Mouse (Mus musculus): Measurements from ENCODE around the gene Csde1. TPM values are rescaled to one million over a fixed set of nuclear protein-coding genes. Genes with fewer than 3 reads are reported as not detected.

Csde1 gene
- polyA plus RNA-seq (2015; fragmentation: Nextera tagmentation; extraction: Ambion mirVana), result 235 and 244 TPM in 2 replicates

DNA sequence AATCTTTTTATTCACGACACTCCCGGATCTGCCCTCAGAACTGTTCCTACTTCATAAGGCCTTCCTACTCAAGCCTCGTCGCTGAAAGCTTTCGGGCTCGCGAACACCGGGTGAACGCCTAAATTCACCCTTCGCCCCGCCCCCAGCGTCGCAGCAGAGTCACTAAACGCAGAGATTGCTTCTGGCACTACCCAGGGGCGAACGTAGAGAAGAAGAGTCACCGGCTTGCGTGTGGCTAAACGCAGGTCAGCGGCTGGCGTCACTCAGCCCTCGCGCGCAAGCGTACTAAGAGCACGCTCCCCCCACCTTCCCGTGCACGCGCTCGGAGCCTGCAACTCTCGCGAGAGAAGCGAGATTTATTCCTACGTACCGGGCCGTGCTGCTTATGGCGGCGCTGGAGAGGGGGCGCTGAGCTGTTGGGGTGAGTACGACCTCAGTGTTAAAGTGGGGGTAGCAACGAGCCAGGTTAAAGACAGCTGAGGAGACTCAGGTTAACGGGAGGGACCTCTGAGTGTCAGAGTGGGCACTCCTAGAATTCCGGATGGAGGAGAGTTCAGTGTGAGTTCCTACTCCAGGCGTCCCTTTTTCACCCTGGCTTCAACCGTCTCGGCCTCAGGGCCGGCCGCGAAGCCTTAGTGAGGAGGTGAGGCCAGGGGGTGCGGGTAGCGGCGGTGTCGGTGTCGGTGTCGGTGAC lies at the start of gene Csde1:
Gene Csde1, plus strand, starts transcription at position 178 of the 694 bp plus-strand sequence.
- peak within 1 kb of the TSS; percentile 99 for H3K9ac ChIP-seq (ENCODE audit: low read depth, low read length)
- H3K4me1 ChIP-seq (ENCODE audit: control insufficient read depth, insufficient read depth, low read length), result peaks cover 9% of the 10 kb centered on the region
- H3K4me2 ChIP-seq (ENCODE audit: low read depth, low read length), result peak within 1 kb of the TSS; percentile 66
- WGBS, result under 1% methylated on average over 55 of the region's 55 CpGs
- H3K4me3 ChIP-seq (ENCODE audit: low read length), result peak within 1 kb of the TSS; percentile 90
- ATAC-seq, result peak; percentile 93
- no peaks in the 10 kb centered on the region for H3K36me3 ChIP-seq (ENCODE audit: control insufficient read depth, insufficient read depth, low read length)
- H3K27me3 ChIP-seq (replicated peaks; ENCODE audit: control insufficient read depth, insufficient read depth, low read length), result no peaks in the 10 kb centered on the region
- H3K9me3 ChIP-seq (ENCODE audit: control insufficient read depth, low read length), result no peaks in the 10 kb centered on the region
- H3K27ac ChIP-seq (ENCODE audit: low read length), result peak within 1 kb of the TSS; percentile 96

DNA sequence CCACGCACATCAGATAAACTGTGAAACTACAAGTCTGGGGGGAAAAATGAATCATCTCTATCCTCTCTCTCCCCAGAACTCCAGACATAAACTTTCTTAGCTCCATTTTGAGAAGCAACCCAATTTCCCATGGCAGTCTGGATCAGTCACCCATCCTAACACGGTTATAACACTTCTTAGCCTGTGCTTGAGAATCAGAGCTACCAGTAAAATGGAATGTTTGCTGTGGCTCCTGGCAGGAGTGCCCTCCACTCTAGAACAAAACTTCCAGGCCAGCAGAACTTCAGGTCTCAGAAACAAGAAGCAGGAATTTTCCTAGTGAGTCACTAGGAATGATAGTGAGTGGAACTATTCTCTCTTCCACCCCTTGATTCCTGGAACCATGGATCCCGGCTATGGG lies 49.7 kb upstream of the Csde1 start:
- no peak for ATAC-seq
- no peak overlapping the region for H3K9ac ChIP-seq (ENCODE audit: low read depth, low read length)
- H3K4me3 ChIP-seq (ENCODE audit: low read length), result no peak overlapping the region
- no peaks in the 10 kb centered on the region for H3K36me3 ChIP-seq (ENCODE audit: control insufficient read depth, insufficient read depth, low read length)
- H3K4me2 ChIP-seq (ENCODE audit: low read depth, low read length), result no peak overlapping the region
- H3K27me3 ChIP-seq (replicated peaks; ENCODE audit: control insufficient read depth, insufficient read depth, low read length), result no peaks in the 10 kb centered on the region
- no peak overlapping the region for H3K27ac ChIP-seq (ENCODE audit: low read length)
- WGBS, result 62% methylated on average over 3 of the region's 3 CpGs
- no peaks in the 10 kb centered on the region for H3K4me1 ChIP-seq (ENCODE audit: control insufficient read depth, insufficient read depth, low read length)
- no peaks in the 10 kb centered on the region for H3K9me3 ChIP-seq (ENCODE audit: control insufficient read depth, low read length)

DNA sequence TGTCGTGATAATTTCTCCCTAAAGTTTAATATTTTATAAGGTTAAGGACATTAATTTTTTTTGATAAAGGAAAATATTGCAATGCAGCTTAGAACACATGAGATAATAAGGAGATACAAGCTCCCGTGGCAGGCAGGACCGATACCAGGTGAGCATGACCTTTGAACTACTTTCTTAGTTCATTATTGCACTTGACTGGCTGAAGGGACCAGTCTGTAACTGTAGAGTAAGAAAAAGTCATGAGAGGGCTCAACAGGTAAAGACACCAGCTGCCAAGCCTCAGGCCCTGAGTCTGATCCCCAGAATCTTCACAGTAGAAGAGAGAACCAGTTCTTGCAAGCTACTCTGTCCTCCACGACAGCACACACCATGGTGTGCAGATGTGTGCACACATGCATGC lies 43.3 kb upstream of the Csde1 start:
- Histone ChIP-seq H3K36me3 (ENCODE audit: control insufficient read depth, insufficient read depth, low read length) (no peaks in the 10 kb centered on the region), H3K4me3 (ENCODE audit: low read length) (no peak overlapping the region), H3K4me2 (ENCODE audit: low read depth, low read length) (no peak overlapping the region), H3K9me3 (ENCODE audit: control insufficient read depth, low read length) (no peaks in the 10 kb centered on the region), H3K27ac (ENCODE audit: low read length) (0 out of 2 replicates have a peak overlapping the region, but pooled peaks have one; percentile 57), H3K9ac (ENCODE audit: low read depth, low read length) (no peak overlapping the region), H3K4me1 (ENCODE audit: control insufficient read depth, insufficient read depth, low read length) (peaks cover 5% of the 10 kb centered on the region; the same call in 1 of the 2 replicates), H3K27me3 (replicated peaks; ENCODE audit: control insufficient read depth, insufficient read depth, low read length) (no peaks in the 10 kb centered on the region)
- ATAC-seq, result peak; percentile 72
- WGBS, result 65% methylated on average over 4 of the region's 4 CpGs

- H3K4me2 ChIP-seq (ENCODE audit: low read depth, low read length), result no peak overlapping the region
- WGBS, result 23% methylated on average over 10 of the region's 10 CpGs
- no peaks in the 10 kb centered on the region for H3K9me3 ChIP-seq (ENCODE audit: control insufficient read depth, low read length)
- H3K4me1 ChIP-seq (ENCODE audit: control insufficient read depth, insufficient read depth, low read length), result peaks cover 5% of the 10 kb centered on the region; the same call in 1 of the 2 replicates
- H3K9ac ChIP-seq (ENCODE audit: low read depth, low read length), result no peak overlapping the region
- no peaks in the 10 kb centered on the region for H3K36me3 ChIP-seq (ENCODE audit: control insufficient read depth, insufficient read depth, low read length)
- H3K27me3 ChIP-seq (replicated peaks; ENCODE audit: control insufficient read depth, insufficient read depth, low read length), result no peaks in the 10 kb centered on the region
- no peak overlapping the region for H3K27ac ChIP-seq (ENCODE audit: low read length)
- no peak for ATAC-seq
- H3K4me3 ChIP-seq (ENCODE audit: low read length), result no peak overlapping the region
Measured at GRCm38 (mm10) chr3:102979550-102980348, 40.5 kb upstream of the Csde1 start.

DNA sequence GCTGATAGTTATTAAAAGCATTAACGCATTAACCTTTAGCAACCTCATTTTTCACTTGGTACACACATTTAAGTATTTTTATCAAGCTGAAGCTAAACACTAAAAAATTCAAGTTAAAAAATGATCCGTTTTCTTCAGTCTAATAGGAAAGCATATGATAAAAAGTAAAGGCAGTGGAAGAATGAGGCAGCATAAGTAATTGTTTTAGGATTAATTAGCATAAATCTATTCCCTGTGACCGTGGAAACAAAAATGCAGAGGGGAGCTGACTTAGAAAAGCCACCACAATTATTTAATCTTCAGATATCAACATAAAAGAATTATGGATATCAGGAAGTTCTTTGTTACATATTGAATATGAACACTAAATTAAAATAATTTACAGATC lies 39.9 kb upstream of the Csde1 start:
- Histone ChIP-seq H3K4me1 (ENCODE audit: control insufficient read depth, insufficient read depth, low read length) (peaks cover 5% of the 10 kb centered on the region; the same call in 1 of the 2 replicates), H3K36me3 (ENCODE audit: control insufficient read depth, insufficient read depth, low read length) (no peaks in the 10 kb centered on the region), H3K4me3 (ENCODE audit: low read length) (no peak overlapping the region), H3K4me2 (ENCODE audit: low read depth, low read length) (no peak overlapping the region), H3K9ac (ENCODE audit: low read depth, low read length) (no peak overlapping the region), H3K27me3 (replicated peaks; ENCODE audit: control insufficient read depth, insufficient read depth, low read length) (no peaks in the 10 kb centered on the region), H3K27ac (ENCODE audit: low read length) (no peak overlapping the region), H3K9me3 (ENCODE audit: control insufficient read depth, low read length) (no peaks in the 10 kb centered on the region)
- 37% methylated on average over 3 of the region's 3 CpGs for WGBS
- no peak for ATAC-seq

DNA sequence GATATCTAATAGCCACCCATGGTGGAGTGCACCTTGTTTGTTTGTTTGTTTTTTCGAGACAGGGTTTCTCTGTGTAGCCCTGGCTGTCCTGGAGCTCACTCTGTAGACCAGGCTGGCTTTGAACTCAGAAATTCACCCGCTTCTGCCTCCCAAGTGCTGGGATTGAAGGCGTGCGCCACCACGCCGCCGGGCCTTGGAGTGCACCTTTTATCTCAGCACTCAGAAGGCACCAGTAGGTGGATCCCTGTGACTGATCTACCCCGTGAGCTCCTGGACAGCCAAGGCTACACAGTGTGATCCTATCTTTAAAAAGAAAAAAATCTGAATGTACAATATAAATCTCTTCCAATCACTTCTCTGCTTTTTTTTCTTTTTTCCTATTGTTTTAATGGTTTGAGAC lies 29.2 kb upstream of the Csde1 start:
- no peak overlapping the region for H3K9ac ChIP-seq (ENCODE audit: low read depth, low read length)
- no peak overlapping the region for H3K27ac ChIP-seq (ENCODE audit: low read length)
- H3K4me2 ChIP-seq (ENCODE audit: low read depth, low read length), result no peak overlapping the region
- H3K4me3 ChIP-seq (ENCODE audit: low read length), result no peak overlapping the region
- ATAC-seq, result no peak
- H3K36me3 ChIP-seq (ENCODE audit: control insufficient read depth, insufficient read depth, low read length), result no peaks in the 10 kb centered on the region
- no peaks in the 10 kb centered on the region for H3K9me3 ChIP-seq (ENCODE audit: control insufficient read depth, low read length)
- WGBS, result 73% methylated on average over 8 of the region's 8 CpGs
- no peaks in the 10 kb centered on the region for H3K27me3 ChIP-seq (replicated peaks; ENCODE audit: control insufficient read depth, insufficient read depth, low read length)
- peaks cover 2% of the 10 kb centered on the region; the same call in 1 of the 2 replicates for H3K4me1 ChIP-seq (ENCODE audit: control insufficient read depth, insufficient read depth, low read length)

DNA sequence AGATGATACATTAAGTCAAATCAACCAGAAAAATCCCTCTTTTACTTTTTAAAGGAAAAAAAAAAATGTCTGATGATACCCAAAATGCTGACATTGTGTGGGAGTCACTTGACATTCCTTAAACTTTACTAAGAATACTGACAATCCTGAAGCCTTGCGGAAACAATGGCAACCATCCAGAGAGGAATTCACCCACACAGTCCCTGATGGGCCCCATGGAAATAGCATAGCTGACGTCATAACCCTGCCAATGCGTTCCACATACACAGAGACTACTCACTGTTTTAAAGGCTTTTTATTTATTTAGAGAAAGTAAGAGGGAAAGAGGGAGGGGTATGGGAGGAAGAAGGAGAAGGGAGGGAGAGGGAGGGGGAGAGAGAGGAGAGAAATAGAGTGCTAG lies 27.3 kb upstream of the Csde1 start:
- WGBS, result 25% methylated on average over 3 of the region's 3 CpGs
- Histone ChIP-seq H3K9me3 (ENCODE audit: control insufficient read depth, low read length) (no peaks in the 10 kb centered on the region), H3K4me1 (ENCODE audit: control insufficient read depth, insufficient read depth, low read length) (peaks cover 13% of the 10 kb centered on the region; the same call in 1 of the 2 replicates), H3K36me3 (ENCODE audit: control insufficient read depth, insufficient read depth, low read length) (no peaks in the 10 kb centered on the region), H3K9ac (ENCODE audit: low read depth, low read length) (no peak overlapping the region), H3K4me3 (ENCODE audit: low read length) (no peak overlapping the region), H3K4me2 (ENCODE audit: low read depth, low read length) (no peak overlapping the region), H3K27me3 (replicated peaks; ENCODE audit: control insufficient read depth, insufficient read depth, low read length) (no peaks in the 10 kb centered on the region), H3K27ac (ENCODE audit: low read length) (no peak overlapping the region)
- ATAC-seq, result no peak

- peaks cover 13% of the 10 kb centered on the region; the same call in 1 of the 2 replicates for H3K4me1 ChIP-seq (ENCODE audit: control insufficient read depth, insufficient read depth, low read length)
- H3K27me3 ChIP-seq (replicated peaks; ENCODE audit: control insufficient read depth, insufficient read depth, low read length), result no peaks in the 10 kb centered on the region
- peaks cover 8% of the 10 kb centered on the region for H3K36me3 ChIP-seq (ENCODE audit: control insufficient read depth, insufficient read depth, low read length)
- peak overlapping the region; percentile 65 for H3K4me2 ChIP-seq (ENCODE audit: low read depth, low read length)
- ATAC-seq, result no peak
- peak overlapping the region; percentile 85 for H3K9ac ChIP-seq (ENCODE audit: low read depth, low read length)
- no peaks in the 10 kb centered on the region for H3K9me3 ChIP-seq (ENCODE audit: control insufficient read depth, low read length)
- H3K27ac ChIP-seq (ENCODE audit: low read length), result peak overlapping the region; percentile 97
- H3K4me3 ChIP-seq (ENCODE audit: low read length), result peak overlapping the region; percentile 83
- 46% methylated on average over 7 of the region's 7 CpGs for WGBS
Measured at GRCm38 (mm10) chr3:102995233-102995604, 25.0 kb upstream of the Csde1 start.

GRCm38 (mm10) chr3:102995605-102996321 lies 24.5 kb upstream of the Csde1 start, which contains the start of gene Sike1:
Gene Sike1 (plus strand): TSS chr3:102995708.
- WGBS, result under 1% methylated on average over 60 of the region's 60 CpGs

More at GRCm38 (mm10) chr3:102995605-102996321, 24.5 kb upstream of the Csde1 start, which contains the start of gene Sike1:
- Histone ChIP-seq H3K9ac (ENCODE audit: low read depth, low read length) (peak within 1 kb of the TSS; percentile 85), H3K36me3 (ENCODE audit: control insufficient read depth, insufficient read depth, low read length) (peaks cover 8% of the 10 kb centered on the region), H3K9me3 (ENCODE audit: control insufficient read depth, low read length) (no peaks in the 10 kb centered on the region), H3K27ac (ENCODE audit: low read length) (peak within 1 kb of the TSS; percentile 97), H3K4me3 (ENCODE audit: low read length) (peak within 1 kb of the TSS; percentile 83), H3K27me3 (replicated peaks; ENCODE audit: control insufficient read depth, insufficient read depth, low read length) (no peaks in the 10 kb centered on the region), H3K4me2 (ENCODE audit: low read depth, low read length) (peak within 1 kb of the TSS; percentile 65), H3K4me1 (ENCODE audit: control insufficient read depth, insufficient read depth, low read length) (peaks cover 13% of the 10 kb centered on the region; the same call in 1 of the 2 replicates)
- ATAC-seq, result peak; percentile 99
